Mouse (Mus musculus) bone marrow, adult 2 months (tissue): ENCODE data around the gene Mindy4.

Experiments
- CTCF ChIP-seq: fragments of 200-500 bp; IDR thresholded peaks from 2 replicates; pipeline ENCODE4 v1.5.1; 2011; ENCODE audit warnings: low read length, control low read depth; ENCODE audit not compliant: control insufficient read depth, insufficient read depth
- POLR2A ChIP-seq: fragments of 200-500 bp; IDR thresholded peaks from 2 replicates; pipeline ENCODE4 v1.6.1; 2011; ENCODE audit warnings: low read depth, mild to moderate bottlenecking, control low read depth, low read length, borderline replicate concordance; ENCODE audit not compliant: control insufficient read depth

- TF ChIP-seq CTCF (peak; percentile 82), POLR2A (no peak)
Observed at GRCm38 (mm10) chr6:55166777-55167463, 36.3 kb upstream of the Mindy4 start.
